Mouse (Mus musculus) layer of hippocampus, adult 2 months (tissue): ENCODE results near the gene Irak2. TPM values are rescaled to one million over a fixed set of nuclear protein-coding genes. Genes with fewer than 3 reads are reported as not detected.
A peak's percentile ranks its signal among the peaks of the same experiment; 100 is the strongest.
"Not testable (repeated sequence)": the region's sequence is repeated elsewhere in the genome, so short reads cannot be mapped to it uniquely, and the experiment has no call there.

Experiments used
- DNase-seq, 2 experiments: peaks; one replicate each; pipeline ENCODE4 v3.0.0; 2022; ENCODE audit warnings: low spot score in 2 of 2
- H3K27ac ChIP-seq: fragments of 200-600 bp; 2 replicates; pipeline ENCODE4 v1.8.1; 2022
- H3K4me3 ChIP-seq: fragments of 200-600 bp; 2 replicates; pipeline ENCODE4 v1.8.1; 2022; ENCODE audit warnings: mild to moderate bottlenecking
- CTCF ChIP-seq: fragments of 200-600 bp; conservative IDR thresholded peaks from 2 replicates; pipeline ENCODE4 v1.8.1; 2022; ENCODE audit warnings: antibody characterized with exemption, mild to moderate bottlenecking, moderate library complexity
- total RNA-seq, 2 experiments: library from RNA; stranded (reverse); gene quantifications; 2 replicates each; pipeline ENCODE4 v1.2.3; 2021

Gene Irak2
- total RNA-seq, 2 experiments from 2014 or later, result 16.6 to 18.8 TPM

- no peak for TF ChIP-seq CTCF
- Histone ChIP-seq H3K4me3 (no peak overlapping the region), H3K27ac (peak overlapping the region; percentile 76)
- DNase-seq, result peak in 1 of 2 experiments; percentile 37
These were observed 23.3 kb downstream of the Irak2 start for GRCm38 (mm10) chr6:113661353-113662241.

GRCm38 (mm10) chr6:113662964-113663700 lies 24.9 kb downstream of the Irak2 start:
- peak; percentile 22 for TF ChIP-seq CTCF
- DNase-seq, result no peak
- peak overlapping the region; percentile 3; the same call in 1 of the 2 replicates for H3K27ac ChIP-seq
- no peak overlapping the region for H3K4me3 ChIP-seq

GRCm38 (mm10) chr6:113664305-113664704 lies 26.0 kb downstream of the Irak2 start:
- no peak for TF ChIP-seq CTCF
- no peak overlapping the region for H3K4me3 ChIP-seq
- no peak overlapping the region for H3K27ac ChIP-seq
- no peak for DNase-seq

- no peak overlapping the region for H3K4me3 ChIP-seq
- no peak for DNase-seq
- H3K27ac ChIP-seq, result no peak overlapping the region; the same call in 1 of the 2 replicates
- no peak for TF ChIP-seq CTCF
These were observed 29.4 kb downstream of the Irak2 start for GRCm38 (mm10) chr6:113667611-113668122.

DNA sequence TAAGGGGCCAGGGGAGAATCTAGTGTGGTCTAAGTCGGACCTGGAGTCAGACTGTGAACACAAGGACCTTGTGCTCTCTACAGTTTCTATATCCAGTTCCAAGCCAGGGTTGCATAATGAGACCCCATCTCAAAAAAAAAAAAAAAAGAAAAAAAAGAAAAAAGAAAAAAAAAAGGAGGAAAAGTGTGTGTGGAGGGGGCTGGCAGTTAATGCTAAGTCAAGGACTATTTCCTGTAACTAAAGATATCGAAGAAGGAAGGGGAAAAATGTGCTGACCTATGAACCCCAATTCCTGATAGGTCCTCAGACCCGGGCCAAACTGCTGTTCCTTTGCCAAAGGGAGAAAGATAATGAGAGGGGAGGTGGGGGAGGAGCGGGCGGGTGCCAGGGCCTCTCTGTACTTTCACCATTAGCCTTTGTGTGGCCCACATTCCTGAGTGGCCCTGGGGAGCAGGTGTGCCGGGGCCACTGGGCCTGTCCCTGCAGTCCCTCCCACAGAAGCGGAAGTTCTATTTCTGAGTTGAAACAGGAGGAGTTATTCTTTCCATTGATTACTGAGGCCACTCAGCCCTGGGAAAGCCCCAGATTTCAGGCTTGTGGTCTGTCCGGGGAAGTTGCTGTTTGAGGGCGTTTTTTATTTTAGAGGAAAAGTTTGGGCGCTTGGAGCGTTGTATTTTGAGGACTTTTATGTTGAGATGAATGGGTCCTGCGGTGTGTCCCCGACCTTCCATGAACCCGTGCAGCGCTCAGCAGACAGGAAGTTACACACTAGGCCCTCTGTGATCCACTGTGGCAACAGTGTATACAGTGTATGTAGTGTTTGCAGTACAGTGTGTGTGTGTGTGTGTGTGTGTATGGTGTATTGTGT lies 30.3 kb downstream of the Irak2 start:
- no peak for DNase-seq
- TF ChIP-seq CTCF, result no peak
- Histone ChIP-seq H3K4me3 (no peak overlapping the region), H3K27ac (peak overlapping the region; percentile 79)

DNA sequence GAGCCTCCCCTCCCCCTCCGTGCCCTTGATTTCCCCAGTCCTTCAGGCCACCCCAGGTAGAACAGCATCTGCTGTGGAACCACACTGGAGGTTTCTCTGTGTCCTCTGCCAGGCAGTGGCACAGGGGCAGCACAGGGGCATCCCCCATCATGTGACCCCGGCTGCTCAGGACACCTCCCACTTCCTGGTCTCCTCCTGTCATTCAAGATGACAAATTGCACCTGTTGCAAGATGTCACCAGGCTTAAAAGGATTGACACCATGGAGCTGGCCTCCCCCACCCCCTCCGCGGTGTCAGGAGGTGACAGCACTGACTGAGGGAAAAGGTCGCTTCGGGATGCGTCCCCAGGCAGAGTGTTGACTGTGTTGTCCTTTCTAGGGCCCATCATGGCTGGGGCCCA lies 31.6 kb downstream of the Irak2 start:
- Histone ChIP-seq H3K27ac (peak overlapping the region; percentile 79; the same call in 1 of the 2 replicates), H3K4me3 (no peak overlapping the region)
- no peak for DNase-seq
- no peak for TF ChIP-seq CTCF

- DNase-seq, H3K27ac ChIP-seq, H3K4me3 ChIP-seq: not testable (repeated sequence)
- TF ChIP-seq CTCF, result peak; percentile 58
These were observed 33.8 kb downstream of the Irak2 start for GRCm38 (mm10) chr6:113672029-113672428.

- H3K27ac ChIP-seq, result no peak overlapping the region
- TF ChIP-seq CTCF, result no peak
- no peak overlapping the region for H3K4me3 ChIP-seq
- no peak for DNase-seq
These were observed 34.7 kb downstream of the Irak2 start for GRCm38 (mm10) chr6:113672989-113673388.

DNA sequence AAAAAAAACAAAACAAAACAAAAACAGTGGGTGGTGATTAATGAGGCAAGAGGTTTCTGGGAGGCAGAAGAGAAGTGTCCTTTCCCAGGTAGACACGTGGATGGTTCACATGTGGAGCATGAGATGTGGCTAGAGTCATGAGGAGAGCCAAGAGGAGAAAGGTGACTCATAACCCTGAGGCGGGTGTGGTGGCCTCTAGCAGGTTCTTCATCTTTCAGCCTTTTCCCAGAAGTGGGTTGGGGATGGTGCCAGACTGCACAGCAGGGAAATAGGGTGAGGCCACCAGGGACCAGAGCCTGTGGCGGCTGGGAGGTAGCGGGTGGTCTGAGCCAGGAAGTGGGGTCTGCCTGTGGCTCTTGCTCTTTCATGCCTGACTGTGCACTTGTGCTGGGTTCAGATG lies 37.0 kb downstream of the Irak2 start:
- DNase-seq, result no peak
- H3K4me3 ChIP-seq, result no peak overlapping the region
- TF ChIP-seq CTCF, result no peak
- no peak overlapping the region for H3K27ac ChIP-seq

DNA sequence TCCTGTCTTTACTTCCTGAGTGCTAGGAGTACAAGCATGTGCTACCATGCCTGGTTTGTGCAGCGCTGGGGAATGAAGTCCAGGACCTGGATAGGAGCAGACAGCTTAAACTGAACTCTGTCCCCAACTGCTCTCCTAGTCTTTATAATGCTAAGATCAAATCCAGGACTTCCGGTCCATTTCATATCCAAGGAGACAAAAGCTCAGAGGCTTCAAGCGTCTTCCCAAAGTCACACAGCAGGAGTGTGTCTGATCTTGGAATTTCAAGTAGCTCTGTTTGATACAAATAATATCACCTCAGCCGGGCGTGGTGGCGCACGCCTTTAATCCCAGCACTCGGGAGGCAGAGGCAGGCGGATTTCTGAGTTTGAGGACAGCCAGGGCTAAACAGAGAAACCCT lies 37.7 kb downstream of the Irak2 start:
- Histone ChIP-seq H3K27ac (no peak overlapping the region), H3K4me3 (no peak overlapping the region)
- no peak for TF ChIP-seq CTCF
- DNase-seq, result no peak

DNA sequence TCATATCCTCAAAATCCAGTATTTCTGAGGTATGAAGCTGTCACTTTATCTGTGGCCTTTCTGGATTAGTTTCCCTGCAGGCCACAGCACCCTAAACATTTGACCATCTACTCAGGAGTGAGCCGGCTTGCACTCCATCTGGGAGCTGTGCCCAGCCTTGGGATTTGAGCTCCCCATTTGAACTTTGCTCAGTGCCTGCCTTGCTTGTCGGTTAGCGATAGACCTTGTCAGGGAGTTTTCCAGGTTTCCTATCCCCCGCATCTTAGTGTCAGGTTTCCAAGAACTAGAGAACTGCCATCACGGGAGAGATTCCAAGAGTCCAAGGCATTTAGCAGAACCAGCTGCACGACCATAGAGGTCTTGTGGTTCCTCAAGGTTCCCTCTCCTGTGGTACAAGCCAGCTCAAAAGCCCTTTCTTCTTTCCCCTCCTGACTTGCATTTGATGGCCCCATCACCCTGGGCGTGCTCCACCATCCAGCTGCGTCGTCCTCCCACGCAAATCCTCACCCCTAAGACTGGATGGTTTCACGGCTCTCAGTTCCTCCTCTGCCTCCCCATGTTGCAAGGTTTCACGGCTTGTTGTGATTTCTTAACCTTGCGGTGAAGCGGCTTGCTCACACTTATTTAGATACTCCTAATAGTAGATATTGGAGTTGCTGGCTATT lies 38.9 kb downstream of the Irak2 start:
- H3K27ac ChIP-seq, result peak overlapping the region; percentile 75
- no peak for TF ChIP-seq CTCF
- DNase-seq, result no peak
- no peak overlapping the region for H3K4me3 ChIP-seq
